Mouse (Mus musculus) liver, adult 2 months (tissue): ENCODE data around the gene Gm17359. TPM values are rescaled to one million over a fixed set of nuclear protein-coding genes. Genes with fewer than 3 reads are reported as not detected.

Experiments used
- DNase-seq: peaks from one replicate; pipeline ENCODE4 v3.0.0-alpha.2; 2011; ENCODE audit warnings: low read depth, low spot score; ENCODE audit errors: extremely low read depth
- H3K27ac ChIP-seq: fragments of 200-500 bp; replicated peaks from 2 replicates; pipeline ENCODE4 v1.5.1; 2012; ENCODE audit warnings: low read depth, mild to moderate bottlenecking, control low read depth, inconsistent platforms, low read length; ENCODE audit not compliant: insufficient read depth
- H3K27me3 ChIP-seq: fragments of 200-500 bp; 2 replicates; pipeline ENCODE4 v1.6.1; 2012; ENCODE audit warnings: mild to moderate bottlenecking, moderate library complexity, low read length, inconsistent platforms; ENCODE audit not compliant: control insufficient read depth, insufficient read depth
- H3K36me3 ChIP-seq: fragments of 200-500 bp; 2 replicates; pipeline ENCODE4 v1.6.1; 2012; ENCODE audit warnings: low read length, inconsistent platforms; ENCODE audit not compliant: control insufficient read depth, insufficient read depth
- H3K4me1 ChIP-seq: fragments of 200-500 bp; 2 replicates; pipeline ENCODE4 v1.6.1; 2011; ENCODE audit warnings: low read length; ENCODE audit not compliant: control insufficient read depth, insufficient read depth
- H3K4me3 ChIP-seq: fragments of 200-500 bp; 2 replicates; pipeline ENCODE4 v1.5.1; 2011; ENCODE audit warnings: low read depth, mild to moderate bottlenecking, control low read depth, low read length, moderate library complexity; ENCODE audit not compliant: insufficient read depth
- H3K79me2 ChIP-seq: fragments of 200-500 bp; 2 replicates; pipeline ENCODE4 v1.6.1; 2012; ENCODE audit warnings: inconsistent platforms, mild to moderate bottlenecking, low read length, moderate library complexity; ENCODE audit not compliant: control insufficient read depth, insufficient read depth
- H3K9ac ChIP-seq: fragments of 200-500 bp; 2 replicates; pipeline ENCODE4 v1.6.1; 2012; ENCODE audit warnings: low read depth, mild to moderate bottlenecking, control low read depth, inconsistent platforms, low read length
- CTCF ChIP-seq: fragments of 200-500 bp; IDR thresholded peaks from 2 replicates; pipeline ENCODE4 v1.5.1; 2011; ENCODE audit warnings: low read depth, low read length, control low read depth
- POLR2A ChIP-seq: fragments of 200-500 bp; IDR thresholded peaks from 2 replicates; pipeline ENCODE4 v1.6.1; 2011; ENCODE audit warnings: low read length, control low read depth; ENCODE audit not compliant: insufficient read depth; ENCODE audit errors: extremely low read depth
- WGBS: fragments of 180-500 bp; shearing (Covaris S2); methylation state at CpG from one replicate; pipeline ENCODE4 v1.1.7; 2018; 5-methylcytosine and 5-hydroxymethylcytosine counted together
- polyA plus RNA-seq: library from polyadenylated mRNA; depleted of rRNA; stranded (reverse); fragments of >200 nt; gene quantifications from 2 replicates; pipeline ENCODE4 v1.2.3, GENCODE M21; 2012
- total RNA-seq: library from RNA; depleted of rRNA; stranded (reverse); fragments of >200 nt; gene quantifications from 2 replicates; pipeline ENCODE4 v1.2.3, GENCODE M21; 2014

The Gm17359 gene
- total and polyA plus RNA-seq, 2 experiments: 0.09 to 0.13 TPM

DNA sequence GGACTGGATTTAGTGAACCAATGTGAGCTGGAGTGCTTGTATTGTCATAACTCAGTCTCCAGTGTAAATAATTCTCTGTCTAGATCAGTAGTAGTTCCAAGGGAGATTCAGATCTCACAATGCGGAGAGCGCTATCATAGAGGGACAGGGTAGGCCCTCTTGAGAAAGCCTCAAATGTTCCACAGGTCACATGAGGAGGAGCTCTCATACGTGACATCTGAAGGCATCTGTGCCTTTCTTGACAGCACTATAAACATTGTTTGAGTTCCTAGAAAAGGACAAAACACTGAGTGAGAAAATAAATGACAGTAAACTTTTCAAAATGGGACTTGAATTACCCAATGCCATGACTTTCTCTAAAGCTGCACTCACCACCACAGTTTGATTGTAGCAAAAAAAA lies 41.8 kb upstream of the Gm17359 start:
- Histone ChIP-seq H3K36me3 (no peaks in the 10 kb centered on the region), H3K9ac (no peak overlapping the region), H3K4me3 (no peak overlapping the region), H3K27me3 (no peaks in the 10 kb centered on the region), H3K27ac (no peak overlapping the region), H3K79me2 (no peaks in the 10 kb centered on the region), H3K4me1 (no peaks in the 10 kb centered on the region)
- no peak for DNase-seq
- over 99% methylated on average over 3 of the region's 3 CpGs for whole genome bisulfite sequencing
- TF ChIP-seq POLR2A (no peak), CTCF (no peak)

DNA sequence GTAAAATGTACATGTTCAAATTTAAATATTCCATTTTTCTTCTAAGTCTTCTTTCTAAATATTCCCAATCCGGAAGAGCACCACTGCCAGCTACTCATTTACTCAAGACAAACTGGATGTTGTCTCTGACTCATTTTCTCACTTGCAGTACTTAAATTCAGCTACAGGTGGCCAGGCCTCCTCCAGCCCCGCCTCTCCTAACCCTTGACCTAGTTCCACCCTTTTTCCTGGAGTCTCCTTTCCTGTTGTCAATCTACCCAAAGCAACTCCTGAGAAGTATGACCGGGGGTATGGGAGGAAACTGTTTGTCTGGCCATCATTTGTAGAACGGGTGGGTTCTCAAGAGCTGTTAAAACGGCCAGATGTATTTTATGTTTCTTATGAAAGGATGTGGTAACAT lies 40.4 kb upstream of the Gm17359 start:
- H3K27me3 ChIP-seq: no peaks in the 10 kb centered on the region
- H3K9ac ChIP-seq: no peak overlapping the region
- WGBS: 80% methylated on average over 5 of the region's 5 CpGs
- H3K4me3 ChIP-seq: no peak overlapping the region
- no peaks in the 10 kb centered on the region for H3K4me1 ChIP-seq
- no peaks in the 10 kb centered on the region for H3K79me2 ChIP-seq
- DNase-seq: peak; percentile 10
- no peaks in the 10 kb centered on the region for H3K36me3 ChIP-seq
- TF ChIP-seq POLR2A: no peak
- peak; percentile 35; the same call in 1 of the 2 replicates for TF ChIP-seq CTCF
- H3K27ac ChIP-seq: no peak overlapping the region

DNA sequence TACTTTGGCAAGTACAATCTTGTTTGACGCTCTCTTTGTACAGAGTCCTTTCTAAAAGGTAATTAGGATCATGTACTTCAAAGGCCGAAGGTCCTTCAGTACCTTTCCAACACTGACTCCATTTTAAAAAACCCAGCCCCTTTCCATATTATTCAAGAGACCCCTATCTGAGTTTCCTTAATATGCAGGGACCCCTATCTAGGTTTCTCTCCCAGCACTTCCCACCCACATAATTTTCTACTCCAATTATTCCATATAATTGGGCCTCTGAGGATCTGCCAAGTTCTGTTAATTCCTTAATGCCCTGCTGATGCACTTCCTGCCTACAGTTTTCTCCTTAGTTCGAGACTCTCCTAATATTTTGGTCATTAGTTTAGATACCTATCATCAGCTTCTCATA lies 39.9 kb upstream of the Gm17359 start:
- H3K4me1 ChIP-seq: no peaks in the 10 kb centered on the region
- no peak for DNase-seq
- WGBS: 91% methylated on average over 3 of the region's 3 CpGs
- H3K27me3 ChIP-seq: no peaks in the 10 kb centered on the region
- no peak for TF ChIP-seq CTCF
- no peak for TF ChIP-seq POLR2A
- no peaks in the 10 kb centered on the region for H3K79me2 ChIP-seq
- H3K27ac ChIP-seq: no peak overlapping the region
- no peak overlapping the region for H3K4me3 ChIP-seq
- no peaks in the 10 kb centered on the region for H3K36me3 ChIP-seq
- no peak overlapping the region for H3K9ac ChIP-seq

DNA sequence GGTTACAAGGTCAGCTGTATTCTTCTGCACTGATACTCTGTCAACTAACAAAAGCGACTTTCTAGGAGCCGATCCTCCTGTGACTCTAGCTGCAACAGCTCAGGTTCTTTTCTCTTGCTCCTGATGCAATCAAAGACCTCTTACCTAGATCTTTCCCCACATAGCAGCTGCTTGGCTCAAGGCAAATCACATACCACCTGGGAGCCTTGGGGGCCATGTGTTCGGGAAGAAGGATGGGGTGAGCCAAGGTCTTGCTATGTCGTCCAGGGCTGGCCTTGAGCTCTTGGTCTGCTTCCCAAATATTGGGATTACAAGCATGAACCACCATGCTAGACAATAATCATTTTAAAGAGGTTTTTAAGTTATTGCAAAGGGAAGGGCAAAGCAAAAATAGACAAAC lies 39.2 kb upstream of the Gm17359 start:
- Histone ChIP-seq H3K4me3 (no peak overlapping the region), H3K27me3 (no peaks in the 10 kb centered on the region), H3K79me2 (no peaks in the 10 kb centered on the region), H3K27ac (no peak overlapping the region), H3K4me1 (no peaks in the 10 kb centered on the region), H3K36me3 (no peaks in the 10 kb centered on the region), H3K9ac (no peak overlapping the region)
- 64% methylated on average over 4 of the region's 4 CpGs for WGBS
- TF ChIP-seq CTCF (no peak), POLR2A (no peak)
- DNase-seq: peak; percentile 13

DNA sequence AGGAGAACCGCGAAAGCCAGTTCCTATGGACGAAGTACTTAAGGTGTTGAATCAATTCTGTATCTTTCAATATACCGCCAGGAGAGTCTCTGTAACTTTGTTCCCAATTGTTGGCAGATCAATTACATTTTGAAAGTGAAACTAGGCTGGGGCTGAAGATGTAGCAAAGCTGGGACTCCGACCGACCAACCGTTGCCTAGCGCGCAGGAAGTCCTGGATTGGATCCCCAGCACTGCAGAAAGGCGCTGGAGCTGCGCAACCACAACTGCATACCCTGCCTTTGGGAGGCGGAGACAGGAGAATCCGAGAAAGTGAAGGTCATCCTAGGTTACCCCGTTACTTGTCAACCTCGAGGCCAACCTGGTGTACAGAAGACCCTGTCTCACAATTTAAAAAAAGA lies 37.1 kb upstream of the Gm17359 start:
- H3K4me3 ChIP-seq: no peak overlapping the region
- no peaks in the 10 kb centered on the region for H3K36me3 ChIP-seq
- H3K27me3 ChIP-seq: no peaks in the 10 kb centered on the region
- TF ChIP-seq CTCF (no peak), POLR2A (no peak)
- no peak overlapping the region for H3K27ac ChIP-seq
- peak; percentile 66 for DNase-seq
- WGBS: 78% methylated on average over 15 of the region's 15 CpGs
- no peaks in the 10 kb centered on the region for H3K4me1 ChIP-seq
- H3K79me2 ChIP-seq: no peaks in the 10 kb centered on the region
- H3K9ac ChIP-seq: no peak overlapping the region

DNA sequence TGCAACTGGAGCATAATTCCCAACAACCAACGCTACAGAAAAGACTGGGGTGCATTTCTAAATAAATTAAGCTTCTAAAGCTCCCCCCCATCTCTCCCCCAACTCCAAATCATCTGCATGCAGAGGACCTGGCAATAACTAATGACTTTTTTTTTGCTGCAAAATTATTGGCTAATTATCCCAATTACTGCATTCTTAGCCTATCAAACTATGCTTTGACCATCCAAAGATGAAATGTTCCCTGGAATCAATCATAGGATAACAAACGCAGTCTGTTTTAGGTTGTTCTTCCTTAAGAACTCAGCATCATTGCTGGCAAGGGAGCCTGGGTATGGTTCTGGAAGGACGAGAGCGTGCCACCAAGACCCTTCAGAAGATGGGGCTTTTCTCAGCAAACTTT lies 27.9 kb upstream of the Gm17359 start:
- WGBS: 90% methylated on average over 4 of the region's 4 CpGs
- TF ChIP-seq CTCF: no peak
- TF ChIP-seq POLR2A: no peak
- H3K27ac ChIP-seq: no peak overlapping the region
- no peaks in the 10 kb centered on the region for H3K4me1 ChIP-seq
- no peak overlapping the region for H3K4me3 ChIP-seq
- H3K36me3 ChIP-seq: no peaks in the 10 kb centered on the region
- H3K79me2 ChIP-seq: no peaks in the 10 kb centered on the region
- H3K27me3 ChIP-seq: no peaks in the 10 kb centered on the region
- no peak overlapping the region for H3K9ac ChIP-seq
- no peak for DNase-seq
